Mouse (Mus musculus): ENCODE results near the gene Slco4a1.

Slco4a1 gene

DNA sequence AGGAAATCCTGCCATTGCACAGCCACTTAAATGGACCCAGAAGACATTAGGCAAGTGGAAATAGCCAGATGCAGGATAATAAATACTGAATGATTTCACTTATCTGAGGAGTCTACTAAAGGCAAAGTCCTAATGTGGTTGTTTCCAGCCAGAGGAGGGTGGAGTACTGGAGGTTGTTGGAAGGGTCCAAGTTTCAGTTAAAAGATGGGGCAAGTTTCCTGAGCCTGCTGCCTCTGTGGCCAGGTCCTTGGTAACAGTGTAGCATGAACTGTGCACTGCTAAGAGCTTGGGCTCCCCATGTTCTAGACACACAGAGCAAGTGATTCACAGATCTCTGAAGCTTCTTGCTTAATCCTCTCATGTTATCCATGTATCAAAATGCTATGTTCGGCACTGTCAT lies 10.1 kb upstream of the Slco4a1 start:
- WGBS: 98% methylated on average over 1 of the region's 1 CpGs

DNA sequence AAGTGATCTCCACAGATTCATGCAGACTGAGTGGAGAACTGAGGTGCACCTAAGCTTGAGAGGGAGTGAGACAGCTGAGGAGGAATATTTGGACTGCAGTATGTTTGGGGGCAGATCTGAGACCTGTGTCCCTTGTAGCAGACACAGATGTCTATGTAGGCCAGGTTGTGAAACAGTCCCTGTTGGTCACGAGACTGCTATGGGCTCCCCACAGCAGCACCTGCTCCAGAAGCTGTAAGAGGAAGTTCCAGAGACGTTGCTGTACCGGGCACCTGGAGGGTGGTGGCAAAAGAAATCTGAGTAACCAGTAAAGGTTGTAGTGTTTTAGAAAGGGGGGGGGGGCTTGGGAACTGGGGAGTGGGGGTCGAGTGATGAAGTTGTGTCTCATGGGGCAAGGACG lies 7.0 kb upstream of the Slco4a1 start:
- WGBS: 74% methylated on average over 5 of the region's 5 CpGs

DNA sequence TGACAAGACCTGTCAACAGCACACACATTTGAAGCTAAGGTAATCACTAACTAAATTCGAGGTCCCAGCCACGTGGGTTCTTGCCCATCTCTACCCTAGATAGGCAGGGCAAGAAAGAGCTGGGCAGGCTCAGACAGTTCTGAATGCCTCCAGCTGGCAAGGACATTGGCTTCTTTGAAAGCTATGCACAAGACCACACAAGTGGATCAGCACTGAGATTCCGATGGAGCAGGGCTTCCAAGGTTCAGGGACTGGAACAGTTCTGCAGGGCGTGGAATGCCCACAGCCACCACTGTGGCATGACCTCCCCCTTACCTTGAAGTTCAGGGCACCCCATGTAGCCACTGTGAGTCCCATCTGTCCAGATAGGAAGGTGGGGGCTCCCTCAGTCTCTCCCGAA lies 5.5 kb upstream of the Slco4a1 start:
- WGBS: 75% methylated on average over 5 of the region's 5 CpGs

DNA sequence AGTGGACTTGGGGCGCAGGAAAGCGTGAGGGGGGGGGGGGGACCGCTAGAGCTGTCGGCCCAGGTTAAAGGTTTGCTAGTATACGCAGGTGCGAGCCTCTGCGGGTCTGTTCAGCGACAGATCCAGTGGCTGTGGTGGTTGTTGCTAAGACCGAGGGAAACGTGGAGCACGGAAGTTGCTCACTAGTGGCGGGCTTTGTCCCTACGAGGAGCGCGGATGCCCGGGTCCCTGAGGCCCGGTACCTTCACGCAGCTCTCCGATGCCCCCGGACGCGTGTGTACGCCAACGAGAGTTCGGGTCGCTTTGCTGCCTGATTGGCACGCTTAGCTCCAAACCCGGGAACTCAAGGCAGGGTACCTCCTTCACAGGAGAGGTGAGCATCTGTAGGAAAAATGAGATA lies 660 bp downstream of the Slco4a1 start:
- 5% methylated on average over 26 of the region's 28 CpGs for WGBS

DNA sequence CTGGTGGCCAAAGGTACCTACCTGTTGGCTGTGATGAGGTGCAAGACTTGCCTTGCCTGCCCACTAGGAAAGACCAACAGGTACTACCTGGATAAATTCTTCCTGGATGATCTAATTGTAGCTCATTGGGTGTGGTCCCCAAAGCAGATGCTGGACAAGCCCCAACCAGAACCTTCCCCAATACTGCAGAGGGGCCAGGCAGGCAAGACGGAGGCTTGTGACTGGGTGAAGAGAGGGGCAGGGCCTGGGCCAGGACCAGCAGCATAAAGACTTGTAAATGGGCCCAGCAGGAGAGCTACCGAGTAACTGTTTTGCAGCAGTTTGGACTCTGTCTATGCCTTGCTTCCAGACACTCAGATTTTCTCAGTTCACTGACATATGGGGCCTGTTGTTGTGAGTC lies 1.6 kb downstream of the Slco4a1 start:
- WGBS: 82% methylated on average over 2 of the region's 2 CpGs

DNA sequence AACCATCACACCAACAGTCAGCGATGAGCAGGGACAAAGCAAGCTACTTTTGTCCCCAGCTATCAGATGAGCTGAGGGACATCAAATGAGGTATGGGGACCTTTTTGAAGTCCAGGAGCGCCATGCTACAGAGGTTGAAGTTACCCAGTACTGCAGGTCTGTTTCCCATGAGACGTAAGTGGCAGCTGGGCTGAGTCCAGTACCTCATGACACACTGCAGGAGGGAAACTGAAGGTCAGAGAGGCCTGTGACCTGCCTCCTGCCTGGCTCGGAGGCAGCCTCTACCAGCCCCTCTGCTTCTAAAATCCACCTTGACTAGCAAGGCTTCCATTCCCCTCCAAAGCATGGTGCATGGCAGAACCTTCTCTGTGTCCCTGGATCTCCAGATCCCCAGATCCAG lies 3.4 kb downstream of the Slco4a1 start:
- 88% methylated on average over 4 of the region's 4 CpGs for WGBS

DNA sequence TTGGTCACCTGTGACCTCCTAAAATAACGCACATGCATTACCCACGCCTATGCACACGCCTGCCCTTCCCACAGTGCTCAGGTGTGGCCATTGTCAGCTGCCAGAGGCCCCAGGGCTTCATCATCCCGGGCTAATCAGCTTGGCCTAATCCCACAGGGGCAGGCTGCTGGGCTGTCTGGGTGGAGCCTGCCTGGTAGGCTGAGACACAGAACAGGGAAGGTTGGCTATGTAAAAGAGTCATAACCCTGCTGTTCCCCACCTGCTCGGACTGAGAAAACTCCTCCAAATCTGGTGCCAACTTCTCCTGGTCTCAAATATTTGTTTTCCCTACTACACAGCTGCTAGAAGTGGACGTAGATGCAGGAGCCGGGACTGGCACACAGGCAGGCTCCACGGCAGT lies 4.8 kb downstream of the Slco4a1 start:
- WGBS: 84% methylated on average over 8 of the region's 8 CpGs

DNA sequence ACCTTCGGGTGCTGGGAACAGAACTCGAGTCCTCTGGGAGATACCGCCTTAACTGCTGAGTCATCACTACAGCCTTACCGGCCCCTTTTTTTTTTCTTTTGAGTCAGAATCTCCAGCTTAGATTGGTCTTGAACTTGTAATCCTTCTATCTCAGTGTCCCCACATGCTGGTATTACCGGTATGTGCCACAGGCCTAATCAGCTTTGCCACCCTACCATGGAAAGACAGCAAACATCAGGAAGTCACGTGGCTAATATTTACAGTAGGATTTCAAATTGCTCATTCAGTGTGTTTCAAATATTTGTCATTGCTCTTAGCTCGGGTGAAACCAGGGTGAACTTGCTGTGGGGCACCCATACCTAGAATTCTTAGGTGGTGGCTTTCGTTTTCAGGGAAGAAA lies 6.5 kb downstream of the Slco4a1 start:
- WGBS: 88% methylated on average over 8 of the region's 8 CpGs

DNA sequence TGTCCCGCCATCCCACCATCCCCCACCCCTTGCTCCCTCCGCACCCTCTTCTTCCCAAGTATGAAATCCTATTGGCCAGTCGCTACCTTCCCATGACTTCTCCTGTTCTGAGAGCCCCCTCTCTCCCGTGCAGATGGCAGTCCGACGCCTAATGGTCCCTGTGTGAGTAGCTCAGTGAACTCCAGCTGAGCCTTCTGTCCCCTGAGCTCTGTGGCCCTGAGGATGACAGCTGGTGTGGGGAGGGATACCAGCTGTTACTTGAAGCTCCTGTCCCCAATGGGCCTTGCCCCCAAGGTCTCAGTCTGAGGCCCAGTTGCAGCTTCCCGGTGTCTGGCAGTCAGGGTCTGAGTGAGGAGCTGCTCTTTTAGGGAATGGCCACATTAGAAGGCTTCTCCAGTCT lies 10.5 kb downstream of the Slco4a1 start:
- 84% methylated on average over 7 of the region's 7 CpGs for WGBS

DNA sequence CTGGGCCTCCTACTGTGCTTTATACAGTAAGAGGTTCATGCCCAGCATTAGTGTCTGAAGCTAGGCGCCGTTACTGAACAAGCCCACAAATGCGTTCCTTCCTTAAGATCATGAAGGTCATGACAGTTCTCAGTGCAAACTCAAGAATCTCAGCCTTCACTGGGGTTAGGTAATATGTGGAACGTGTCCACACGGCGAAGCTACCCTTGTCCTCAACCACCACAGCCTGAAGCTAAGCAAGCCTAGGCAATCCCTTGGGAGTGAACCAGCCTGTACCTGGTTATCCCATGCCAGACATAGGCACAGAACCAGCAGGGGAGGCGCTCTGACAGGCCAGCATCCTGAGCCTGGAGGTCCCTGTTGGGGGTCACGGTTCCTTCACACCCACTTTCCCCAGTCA lies 12.8 kb downstream of the Slco4a1 start:
- 96% methylated on average over 8 of the region's 8 CpGs for WGBS

DNA sequence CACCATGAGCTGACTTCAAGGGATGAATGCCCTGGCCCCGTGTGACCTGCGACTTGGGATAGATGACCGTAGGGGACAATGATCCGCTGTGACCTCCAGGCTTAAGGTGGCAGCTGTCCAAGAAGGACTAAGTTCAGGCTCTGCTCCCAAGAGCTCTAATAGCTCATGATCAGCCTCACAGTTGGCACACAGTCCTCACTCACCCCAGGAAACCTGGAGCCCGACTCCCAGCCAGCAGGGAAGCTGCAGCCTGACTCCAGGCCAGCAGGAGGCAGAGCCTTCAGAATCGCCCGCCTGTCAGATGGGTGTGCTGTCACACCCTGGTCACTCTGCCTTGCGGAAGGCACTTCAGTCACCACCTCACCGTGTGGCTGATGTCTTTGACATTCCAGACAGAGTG lies 13.7 kb downstream of the Slco4a1 start:
- 74% methylated on average over 9 of the region's 9 CpGs for WGBS

DNA sequence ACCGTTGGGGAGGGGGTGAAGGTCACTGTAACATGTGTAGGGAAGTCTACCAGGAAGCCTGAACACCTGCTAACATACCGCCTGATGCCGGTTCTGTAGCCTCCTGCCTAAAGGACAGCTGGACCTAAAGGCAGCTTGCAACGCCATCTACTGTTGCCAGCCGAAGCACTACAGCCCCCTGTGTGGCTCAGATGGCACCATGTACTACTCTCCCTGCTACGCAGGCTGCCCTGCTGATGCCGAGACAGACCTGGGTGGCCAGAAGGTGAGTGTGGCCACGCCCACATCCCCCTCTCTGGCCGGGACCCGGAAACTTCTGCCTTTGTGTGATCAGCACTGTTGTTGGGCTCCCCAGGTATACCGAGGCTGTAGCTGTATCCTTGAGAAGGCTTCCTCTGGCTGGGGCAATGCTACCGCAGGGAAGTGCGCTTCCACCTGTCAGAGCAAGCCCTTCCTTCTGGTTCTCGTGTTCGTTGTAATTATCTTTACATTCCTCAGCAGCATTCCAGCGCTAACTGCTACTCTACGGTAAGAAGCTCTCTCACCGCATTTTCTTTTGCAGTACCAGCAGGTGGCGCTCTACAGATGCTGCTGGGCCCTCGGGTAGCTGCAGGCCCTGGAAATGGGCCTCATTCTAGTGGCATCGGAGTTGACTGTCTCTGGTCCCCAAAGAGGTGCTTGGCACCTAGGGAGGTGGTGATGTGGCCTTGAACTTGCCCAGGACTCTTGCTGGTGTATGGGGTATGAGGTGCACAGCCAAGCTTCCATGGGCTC lies 16.4 kb downstream of the Slco4a1 start:
- WGBS: 11% methylated on average over 21 of the region's 21 CpGs

DNA sequence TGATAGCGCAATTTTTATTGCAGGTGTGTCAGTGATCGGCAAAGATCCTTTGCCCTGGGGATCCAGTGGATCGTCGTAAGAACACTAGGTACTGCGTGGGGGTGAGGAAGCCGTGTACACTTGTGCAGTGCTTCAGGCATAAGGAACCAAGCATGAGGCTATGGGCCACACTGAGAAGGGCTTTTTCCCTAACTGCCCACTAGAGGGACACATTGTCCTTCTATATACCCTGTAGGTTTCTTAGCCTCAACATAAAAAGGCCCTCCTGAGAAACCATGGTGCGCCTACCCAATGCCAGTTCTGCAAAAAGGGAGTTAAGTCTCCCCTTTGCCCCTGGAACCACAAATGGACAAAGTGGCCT lies 17.0 kb downstream of the Slco4a1 start:
- WGBS: 24% methylated on average over 7 of the region's 7 CpGs

DNA sequence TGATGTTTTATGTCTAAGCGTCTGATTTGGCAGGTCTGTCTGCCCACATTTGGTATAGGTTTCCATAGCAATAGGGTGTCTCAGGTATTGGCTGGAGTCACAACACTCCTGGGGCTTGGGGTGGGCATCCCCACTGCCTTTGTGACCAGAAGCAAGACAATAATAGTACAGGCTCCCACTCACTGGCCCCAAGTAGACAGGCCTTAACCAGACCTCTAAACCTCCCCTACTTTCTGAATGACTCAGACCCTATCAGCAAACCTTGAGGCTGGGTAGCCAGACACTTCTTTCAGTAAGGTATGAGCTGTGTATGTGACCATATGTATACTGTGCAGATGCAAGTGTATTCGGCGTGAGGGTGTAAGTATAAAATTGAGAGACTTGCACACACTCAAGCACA lies 18.8 kb downstream of the Slco4a1 start:
- 84% methylated on average over 3 of the region's 3 CpGs for WGBS

DNA sequence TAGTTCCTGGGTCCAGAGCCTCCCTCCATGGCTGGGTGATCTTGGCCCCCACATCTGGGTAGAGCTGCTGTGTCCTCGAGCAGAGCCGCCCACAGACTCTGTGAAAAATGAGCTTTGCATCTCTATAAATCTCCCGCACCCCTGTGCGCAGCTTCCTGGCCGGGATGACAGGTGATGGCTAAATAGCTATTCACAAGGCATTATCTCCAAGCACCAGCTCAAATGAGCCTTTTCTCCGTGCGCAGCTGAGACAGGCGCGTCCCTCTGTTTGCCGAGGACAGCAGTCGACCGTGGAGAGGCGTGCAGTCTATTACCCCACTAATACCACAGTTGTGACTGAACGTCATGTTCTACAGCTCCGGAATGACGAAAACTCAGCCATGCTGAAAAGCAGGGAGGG lies 26.2 kb downstream of the Slco4a1 start:
- WGBS: 31% methylated on average over 16 of the region's 16 CpGs

DNA sequence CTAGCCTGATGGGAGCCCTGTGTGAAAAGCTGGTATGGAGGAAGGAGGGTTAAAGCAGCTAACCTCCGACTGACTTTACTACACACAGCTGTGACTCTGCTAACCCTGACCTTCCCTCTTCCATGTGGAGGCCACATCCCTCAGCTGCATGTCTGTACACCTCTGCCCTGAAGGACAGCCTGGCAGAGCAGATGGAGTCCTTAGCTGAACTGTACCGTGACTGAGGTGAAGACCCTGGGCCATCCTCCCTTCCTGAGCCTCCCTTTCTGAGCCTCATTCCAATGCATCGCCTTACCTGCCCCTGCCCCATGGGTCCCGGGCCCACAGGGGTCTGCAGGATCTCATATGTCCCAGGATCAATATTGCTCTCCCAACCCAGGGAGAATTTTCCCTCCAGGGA lies 28.8 kb downstream of the Slco4a1 start:
- WGBS: 73% methylated on average over 4 of the region's 4 CpGs

DNA sequence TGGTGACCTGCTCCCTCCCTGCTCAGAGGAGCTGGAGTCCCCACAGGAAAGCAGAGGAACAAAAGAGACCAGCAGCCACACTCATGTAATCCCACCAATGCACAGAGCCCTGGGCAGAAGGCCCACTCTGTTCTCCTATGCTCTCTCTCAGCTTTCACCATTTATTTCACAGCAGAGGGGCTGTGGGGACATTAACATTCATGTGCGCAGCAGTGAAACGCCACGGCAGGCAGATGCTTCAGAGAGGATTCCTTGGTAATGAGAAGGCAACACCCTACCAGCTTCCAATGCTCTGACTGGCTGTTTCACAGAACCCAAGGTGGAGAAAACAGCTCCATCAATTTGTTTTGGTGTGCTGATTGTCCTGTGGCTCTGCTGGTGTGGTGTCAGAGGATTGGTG lies 29.3 kb downstream of the Slco4a1 start:
- WGBS: 72% methylated on average over 3 of the region's 3 CpGs

DNA sequence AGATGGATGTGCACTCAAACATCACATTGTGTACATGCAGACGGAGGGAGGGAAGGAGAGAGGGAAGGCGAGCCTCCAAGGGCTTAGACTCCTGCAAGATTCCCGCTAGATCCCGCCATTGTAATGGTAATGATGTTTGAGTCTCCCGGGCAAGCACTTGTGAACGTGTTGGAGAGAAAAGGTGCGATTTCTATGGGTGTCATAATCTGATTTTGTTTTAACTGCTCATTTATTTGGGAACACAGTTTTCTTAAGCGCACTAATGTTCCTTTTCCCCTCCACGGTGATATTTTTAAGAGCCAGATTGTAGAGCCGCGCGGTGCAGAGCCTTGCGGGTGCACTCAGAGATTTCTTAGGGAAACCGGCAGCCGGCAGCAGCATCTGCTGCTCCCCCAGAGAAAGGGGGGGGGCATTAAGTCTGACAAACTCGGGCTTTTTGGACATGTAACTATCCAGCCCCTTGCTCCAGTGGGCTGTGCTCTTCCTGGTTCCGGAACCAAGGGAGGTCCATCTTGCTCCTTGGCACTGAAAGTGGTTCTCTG lies 32.2 kb downstream of the Slco4a1 start:
- 5% methylated on average over 17 of the region's 17 CpGs for WGBS

DNA sequence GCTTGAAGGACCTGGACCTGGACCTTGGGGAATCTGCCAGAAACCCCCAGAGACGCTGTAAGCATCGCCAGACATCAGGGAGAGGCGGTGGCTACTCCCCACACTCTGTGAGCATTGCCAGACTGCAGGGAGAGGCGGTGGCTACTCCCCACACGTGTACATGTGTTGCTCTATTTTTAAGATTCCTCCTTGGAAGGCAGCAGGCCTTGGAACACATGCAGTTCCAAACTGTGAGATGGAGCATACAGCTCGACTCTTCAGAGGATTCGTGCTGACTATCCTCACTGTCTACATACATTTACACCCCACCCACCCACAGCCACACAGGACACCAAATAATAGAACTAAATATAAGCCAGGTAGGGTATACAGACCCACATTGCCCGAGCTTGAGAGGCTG lies 39.9 kb downstream of the Slco4a1 start:
- WGBS: 44% methylated on average over 8 of the region's 8 CpGs

DNA sequence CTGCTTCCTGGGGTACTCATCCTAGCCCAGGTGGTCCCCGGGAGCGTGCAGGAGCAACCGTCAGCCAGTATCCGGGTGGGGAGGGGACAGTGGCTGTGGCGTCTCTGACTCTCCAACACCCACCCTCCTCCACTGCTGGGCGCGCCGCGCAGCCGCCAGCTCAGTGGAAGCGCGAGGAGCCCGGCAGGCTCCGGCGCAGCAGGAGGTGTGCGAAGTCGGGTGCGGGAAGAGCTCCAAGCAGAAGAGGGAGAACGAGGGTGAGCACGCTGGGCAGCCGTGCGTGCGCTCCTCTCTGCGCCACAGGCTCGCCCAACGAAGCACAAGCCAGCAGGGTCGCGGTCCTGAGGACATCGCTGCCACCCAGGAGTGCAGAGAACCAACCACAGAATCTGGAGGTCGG lies 43.7 kb downstream of the Slco4a1 start, which contains the start of gene Ntsr1:
Gene Ntsr1, plus strand, starts transcription at position 236 of the 400 bp plus-strand sequence.
- under 1% methylated on average over 30 of the region's 30 CpGs for WGBS

DNA sequence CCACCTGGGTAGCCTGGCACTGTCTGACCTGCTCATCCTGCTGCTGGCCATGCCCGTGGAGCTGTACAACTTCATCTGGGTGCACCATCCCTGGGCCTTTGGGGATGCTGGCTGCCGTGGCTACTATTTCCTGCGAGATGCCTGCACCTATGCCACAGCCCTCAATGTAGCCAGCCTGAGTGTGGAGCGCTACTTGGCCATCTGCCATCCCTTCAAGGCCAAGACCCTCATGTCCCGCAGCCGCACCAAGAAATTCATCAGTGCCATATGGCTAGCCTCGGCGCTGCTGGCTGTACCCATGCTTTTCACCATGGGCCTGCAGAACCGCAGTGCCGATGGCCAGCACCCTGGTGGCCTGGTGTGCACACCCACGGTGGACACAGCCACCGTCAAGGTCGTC lies 44.7 kb downstream of the Slco4a1 start:
- WGBS: 47% methylated on average over 13 of the region's 13 CpGs

DNA sequence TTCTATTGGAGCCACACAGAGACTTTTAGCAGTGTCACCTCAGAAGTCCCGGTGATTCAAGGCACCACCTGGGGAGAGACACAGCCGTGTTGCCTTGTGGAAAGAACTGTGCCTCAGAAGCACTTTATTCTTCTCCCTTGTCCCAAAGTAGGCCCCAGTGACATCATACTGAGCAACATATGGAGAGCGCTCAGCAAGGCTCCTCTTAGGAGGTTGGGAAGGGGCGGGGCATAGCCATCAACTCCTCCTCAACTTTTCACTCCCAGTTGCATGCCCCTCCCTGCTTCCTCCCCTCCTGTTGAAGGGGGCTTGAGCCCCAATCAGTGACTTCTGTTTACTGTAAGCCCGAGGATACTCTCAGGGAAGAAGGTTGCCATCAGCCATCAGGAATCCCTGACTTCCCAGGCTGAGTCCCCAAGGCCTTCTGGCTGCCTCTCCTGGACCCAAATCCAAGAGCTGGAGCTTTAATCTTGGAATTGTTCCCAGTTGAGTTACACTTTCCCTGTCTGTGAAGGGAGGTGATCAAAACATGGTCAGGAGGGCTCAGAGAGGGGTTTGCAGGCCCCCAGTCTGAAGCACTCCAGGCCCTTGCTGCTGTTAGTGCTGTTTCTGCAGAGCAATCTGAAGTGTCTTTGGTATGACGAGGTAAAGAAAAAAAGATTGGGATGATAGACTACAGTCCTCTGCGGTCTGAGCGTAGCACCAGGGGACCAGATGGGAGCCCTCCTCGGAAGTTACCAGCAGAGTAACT lies 45.3 kb downstream of the Slco4a1 start:
- 52% methylated on average over 9 of the region's 9 CpGs for WGBS

DNA sequence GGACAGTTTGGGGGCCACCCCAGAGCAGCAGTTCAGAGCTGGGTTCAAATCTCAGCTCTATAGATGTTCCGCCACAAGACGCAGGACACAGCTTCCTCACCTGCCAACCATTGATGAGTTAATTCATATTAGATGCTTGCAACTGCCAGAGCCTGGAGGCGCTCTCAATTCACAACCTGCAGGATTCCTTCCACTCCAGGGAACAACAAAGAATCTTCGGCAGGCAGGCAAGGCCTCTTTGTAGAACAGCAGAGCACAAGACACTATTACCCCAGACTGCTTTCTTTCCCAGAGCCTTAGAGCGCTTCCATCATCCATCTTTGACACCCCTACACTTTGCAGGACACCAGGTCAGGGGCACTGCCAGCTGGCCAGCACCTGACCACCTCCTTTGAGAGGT lies 50.2 kb downstream of the Slco4a1 start:
- 84% methylated on average over 5 of the region's 5 CpGs for WGBS

Data from cerebral cortex, adult 2 months (tissue).